Mouse (Mus musculus) yolk sac, embryonic 10.5 days (tissue): ENCODE measurements around the gene Glis1.

Experiments
- DNase-seq: peaks from one replicate; pipeline ENCODE4 v3.0.0-alpha.2; 2017; ENCODE audit warnings: low spot score

Gene Glis1

DNA sequence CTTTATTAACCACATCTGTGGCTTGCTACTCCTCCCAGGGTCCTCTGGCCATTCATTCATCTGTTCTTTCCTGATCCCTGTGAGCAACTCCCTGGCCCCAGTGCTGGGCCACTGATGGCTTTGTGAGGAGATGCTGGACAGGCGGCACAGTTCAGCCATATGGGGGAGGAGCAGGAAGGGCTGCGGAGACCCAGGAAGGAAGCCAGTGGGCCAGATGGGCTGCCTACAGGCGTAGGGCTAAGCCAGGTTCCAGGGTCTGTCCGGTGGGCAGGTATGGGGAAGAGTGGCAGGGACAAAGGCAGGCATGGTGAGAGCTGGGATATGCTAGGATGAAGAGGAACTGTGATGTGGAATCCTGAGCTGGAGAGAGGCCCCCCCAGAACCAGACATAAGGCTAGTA, 193.8 kb downstream of the Glis1 start:
- DNase-seq: no peak

DNA sequence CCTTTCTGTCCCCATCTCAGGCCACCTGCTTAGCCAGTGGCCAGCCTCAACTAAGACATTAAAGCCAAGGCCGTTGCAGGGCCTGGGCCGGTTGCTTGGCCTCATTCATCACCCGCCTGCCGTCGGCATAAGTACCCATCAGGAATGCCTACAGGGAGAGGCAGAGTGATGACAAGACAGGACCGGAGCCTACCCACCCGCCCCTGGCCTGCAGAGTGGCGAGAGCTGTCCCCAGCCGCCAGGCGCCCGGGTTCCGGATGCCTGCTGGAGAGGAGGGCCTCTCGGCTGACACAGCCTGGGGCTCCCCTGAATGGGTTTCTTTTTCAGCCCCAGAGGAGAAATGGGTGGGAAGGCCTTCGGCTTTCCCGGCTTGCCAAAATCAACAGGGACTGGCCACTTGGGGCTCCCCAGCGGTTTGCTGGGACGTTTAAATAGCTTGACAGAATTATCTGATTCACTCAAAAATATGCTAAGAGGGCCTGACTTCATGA, 194.6 kb downstream of the Glis1 start:
- DNase-seq: no peak

DNA sequence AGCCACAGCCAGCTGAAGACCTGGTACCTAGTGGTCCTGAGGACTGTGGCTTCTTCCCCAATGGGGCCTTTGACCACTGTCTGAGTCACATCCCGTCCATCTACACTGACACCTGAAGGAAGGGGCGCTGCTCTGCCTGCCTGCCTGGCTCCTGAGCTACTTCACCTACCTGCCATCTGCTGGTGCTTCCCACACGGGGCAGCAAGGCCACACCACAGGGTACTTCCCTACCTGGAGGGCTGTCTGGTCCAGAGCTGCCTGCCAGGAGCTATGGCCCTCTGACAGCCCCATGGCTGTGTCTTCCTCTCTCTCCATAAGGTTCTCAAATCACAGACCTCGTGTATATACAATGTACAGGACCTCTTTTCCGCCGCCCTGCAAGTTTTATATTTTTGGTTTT, 200.2 kb downstream of the Glis1 start:
- no peak for DNase-seq

DNA sequence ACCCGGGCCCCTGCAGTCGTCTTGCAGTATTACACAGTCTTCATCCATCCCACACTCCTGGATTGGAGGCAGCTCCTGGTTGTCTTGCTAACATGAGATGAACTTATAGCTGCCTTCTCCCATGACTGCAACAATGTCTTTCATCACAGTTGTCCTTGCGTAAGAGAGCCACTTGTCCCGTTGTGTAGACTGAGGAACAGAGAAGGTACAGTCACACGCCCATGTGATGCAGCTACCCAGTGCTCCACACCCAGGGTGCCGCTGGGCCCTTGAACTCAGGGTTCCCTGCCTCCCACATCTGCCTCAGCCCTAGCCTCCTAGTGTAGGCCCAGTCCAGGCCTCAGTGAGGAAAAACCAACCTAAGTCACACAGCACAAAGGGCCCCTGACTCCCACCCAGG, 201.7 kb downstream of the Glis1 start:
- no peak for DNase-seq

DNA sequence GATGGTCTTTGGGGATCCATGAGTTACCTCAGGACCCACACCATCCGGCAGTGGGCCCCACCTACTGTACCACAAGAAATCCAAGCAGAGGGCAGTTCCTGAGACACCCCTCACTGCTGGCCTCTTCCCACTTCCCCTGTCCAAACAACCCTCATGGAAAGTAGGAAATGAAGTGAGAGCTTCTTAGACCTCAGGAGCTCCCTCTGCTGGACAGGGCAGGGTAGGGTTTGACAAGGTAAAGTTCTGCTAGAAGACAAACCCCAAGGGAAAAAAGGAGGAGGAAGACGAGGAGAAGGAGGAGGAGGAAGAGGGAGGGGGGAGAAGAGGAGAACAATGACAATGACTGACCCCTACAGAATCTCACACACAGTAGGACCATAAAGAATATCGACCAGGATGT, 203.3 kb downstream of the Glis1 start:
- DNase-seq: no peak

DNA sequence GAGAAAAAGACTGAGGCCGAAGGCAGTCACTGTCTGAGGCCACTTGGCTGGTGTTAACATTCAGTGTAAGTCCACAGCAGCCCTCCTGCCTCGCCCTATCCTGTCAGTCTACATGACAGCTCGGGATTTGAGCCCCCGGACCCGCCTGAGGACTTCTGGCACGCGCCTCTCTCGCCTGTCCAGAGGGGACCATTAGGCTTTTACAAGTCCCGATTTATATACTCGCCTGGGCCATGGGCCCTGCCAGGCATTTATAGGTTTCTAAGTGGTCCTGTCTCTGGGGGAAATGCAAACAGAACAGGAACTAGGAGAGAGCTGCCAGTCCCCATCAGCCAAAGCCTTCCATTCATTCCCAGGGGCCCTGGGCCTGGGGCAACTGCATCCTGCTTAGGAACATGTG, 203.9 kb downstream of the Glis1 start:
- no peak for DNase-seq

DNA sequence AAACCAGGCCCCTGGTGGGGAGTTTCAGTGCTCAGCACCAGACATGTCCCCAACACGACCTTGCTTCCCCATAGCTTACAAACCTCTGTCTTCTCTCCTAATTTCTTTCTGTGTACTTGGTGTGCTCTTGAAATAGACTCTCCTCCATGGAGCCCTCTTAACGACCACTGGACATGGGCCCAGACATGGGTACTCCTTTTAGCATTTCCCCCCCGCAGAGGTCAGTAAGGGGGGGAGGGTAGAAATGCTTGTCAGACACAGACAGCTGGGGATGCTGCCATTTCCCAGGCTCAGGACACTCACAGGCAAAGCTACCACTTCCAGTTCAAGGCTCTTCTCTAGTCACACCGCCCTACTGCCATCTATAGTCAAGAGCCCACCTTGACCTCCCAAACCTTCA, 207.2 kb downstream of the Glis1 start:
- no peak for DNase-seq

DNA sequence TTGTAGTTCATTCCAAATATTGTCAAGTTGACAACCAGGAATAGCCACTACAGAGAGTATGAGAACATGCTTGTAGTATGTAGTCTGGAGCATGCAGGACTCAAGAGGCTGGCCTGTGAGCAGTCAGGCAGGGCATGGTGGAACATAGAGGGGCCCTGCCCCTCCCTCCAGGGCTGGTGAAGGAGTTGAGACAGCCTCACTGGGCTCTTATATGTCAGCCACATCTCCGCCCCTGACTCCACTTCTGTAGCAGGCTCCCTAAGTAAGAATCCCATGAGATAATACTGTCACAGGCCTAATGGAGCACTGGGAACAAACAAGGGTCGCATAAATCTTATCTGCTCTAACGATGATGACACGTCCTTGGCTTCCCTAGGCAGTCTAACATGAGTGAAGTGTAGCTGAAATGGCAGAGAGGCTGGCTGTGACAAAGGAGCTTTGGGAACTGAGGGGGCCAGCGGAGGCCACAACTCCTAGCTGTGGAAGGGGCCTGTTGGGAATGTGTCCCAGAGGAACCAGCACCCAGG, 214.6 kb downstream of the Glis1 start:
- no peak for DNase-seq

DNA sequence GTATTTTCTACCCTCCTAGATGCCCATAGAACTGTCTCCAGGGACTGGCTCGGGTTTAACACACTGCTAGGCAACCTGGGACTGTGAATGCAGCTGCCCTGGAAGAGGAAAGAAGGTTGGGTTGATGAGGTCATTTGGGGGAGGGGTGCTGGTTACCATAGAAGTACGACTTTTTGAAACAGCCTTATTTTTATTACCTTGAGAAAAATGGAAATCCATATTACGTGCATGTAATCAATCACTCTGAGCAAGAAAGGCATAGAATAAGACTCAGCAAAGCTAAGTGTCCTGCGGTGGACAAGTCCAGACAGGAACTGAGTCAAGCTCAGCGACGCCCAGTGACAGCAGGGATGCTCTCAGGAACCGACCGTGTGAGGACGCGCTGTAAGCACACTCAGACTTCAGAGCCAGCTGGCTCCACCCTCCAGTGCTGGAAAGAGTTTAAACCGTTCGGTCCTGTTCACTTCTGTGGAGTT, 216.7 kb downstream of the Glis1 start:
- DNase-seq: no peak

DNA sequence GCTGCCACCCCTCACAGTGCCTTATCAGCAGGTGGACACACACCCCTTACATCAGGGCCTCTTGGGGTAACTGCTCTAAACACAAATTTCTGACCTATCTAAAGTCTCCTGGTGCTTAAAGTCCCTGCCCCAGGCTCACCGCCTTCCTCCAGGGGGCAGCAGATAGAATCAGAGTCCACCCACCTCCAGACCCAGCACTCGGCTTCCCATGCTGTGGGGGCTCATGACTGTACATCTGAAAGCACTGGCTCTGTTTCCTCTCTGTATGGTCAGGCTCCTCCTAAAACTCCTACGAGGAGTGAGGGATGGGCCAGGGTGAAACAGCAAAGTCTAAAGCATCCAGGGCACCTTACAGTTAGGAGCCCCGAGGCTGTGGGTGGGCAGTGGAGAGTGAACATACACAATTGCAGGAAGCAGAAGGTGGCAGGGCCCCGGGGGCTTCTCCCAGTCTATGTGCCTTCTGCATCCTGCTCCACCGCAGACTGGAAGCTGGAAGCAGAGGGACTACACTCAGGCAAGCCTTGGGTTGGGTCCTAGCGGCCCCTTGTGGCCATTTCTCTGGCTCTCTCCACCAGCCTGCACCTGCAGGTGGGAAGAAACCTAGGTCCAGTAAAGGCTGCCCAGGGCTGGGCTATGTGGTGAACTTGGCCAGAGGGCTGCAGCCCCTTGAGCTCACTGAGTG, 218.3 kb downstream of the Glis1 start:
- DNase-seq: peak; percentile 64

DNA sequence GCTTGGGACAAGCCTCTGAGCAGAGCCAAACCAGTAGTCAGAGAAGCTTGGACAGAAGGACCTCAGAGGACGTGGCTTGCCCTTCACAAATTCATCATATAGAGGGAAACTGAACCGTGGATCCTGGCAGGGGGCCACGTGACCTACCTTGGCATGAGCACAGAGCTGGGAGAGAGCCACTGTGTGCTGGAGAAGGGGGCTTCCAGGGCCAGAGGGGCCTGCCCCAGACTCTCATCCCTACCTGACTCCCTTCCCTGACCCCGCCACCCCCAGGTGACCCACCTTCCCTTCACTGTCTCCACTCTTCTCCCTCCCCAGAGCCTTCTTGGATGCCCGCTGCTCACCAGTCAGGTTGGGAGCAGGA, 218.9 kb downstream of the Glis1 start:
- no peak for DNase-seq

DNA sequence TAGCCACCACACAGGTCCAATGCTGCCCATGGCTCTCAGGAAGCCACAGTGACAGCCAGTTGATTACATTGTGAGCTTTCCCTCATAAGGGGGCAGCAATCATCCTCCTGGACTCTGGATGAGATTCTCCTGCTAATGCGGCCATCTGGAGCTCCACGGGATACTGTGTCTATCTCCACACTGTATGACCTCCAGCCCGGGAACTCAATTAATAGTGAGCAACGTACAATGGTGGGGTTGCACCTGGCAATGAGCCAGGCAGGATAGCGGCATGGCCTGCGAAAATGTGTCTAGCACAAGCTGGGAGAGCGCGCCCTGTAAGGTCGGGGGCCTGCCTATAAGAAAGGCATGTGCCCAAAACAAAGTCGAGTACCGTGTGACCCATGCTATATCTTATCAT, 226.3 kb downstream of the Glis1 start:
- no peak for DNase-seq

DNA sequence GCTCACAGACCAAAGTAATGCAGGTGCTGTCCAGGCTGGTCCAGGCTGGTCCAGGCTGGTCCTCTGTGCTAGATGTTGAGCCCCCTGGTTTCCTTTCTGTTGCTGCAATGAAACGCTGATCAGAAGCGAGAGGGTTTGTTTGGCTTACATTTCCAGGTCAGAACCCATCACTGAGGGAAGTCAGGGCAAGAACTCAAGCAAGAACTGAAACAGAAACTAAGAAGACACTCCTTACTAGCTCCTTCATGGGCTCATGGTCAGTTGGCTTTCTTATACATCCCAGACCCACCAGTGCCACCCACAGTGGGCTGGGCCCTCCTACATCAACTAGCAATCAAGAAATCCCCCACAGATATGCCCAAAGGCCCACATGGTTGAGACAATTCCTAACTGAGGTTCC, 234.1 kb downstream of the Glis1 start:
- DNase-seq: no peak

DNA sequence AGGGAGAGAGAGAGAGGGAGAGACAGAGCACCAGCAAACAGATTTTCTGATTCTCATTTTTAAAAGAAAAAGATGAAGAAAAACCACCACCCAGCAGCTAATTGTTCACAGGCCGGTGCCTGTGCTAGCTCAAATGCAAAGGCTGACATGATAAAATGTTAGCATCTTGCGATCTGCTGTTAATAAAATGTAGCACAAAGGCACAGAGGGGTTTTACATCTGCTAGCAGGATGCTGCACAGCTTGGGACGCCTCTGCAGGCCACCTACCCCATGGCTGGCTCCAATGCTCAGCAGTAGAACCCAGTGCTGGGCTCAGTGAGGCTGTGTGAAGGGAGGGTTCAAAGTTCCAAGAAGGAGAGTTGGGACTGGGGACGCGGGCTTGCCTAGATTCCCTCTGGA, 236.3 kb downstream of the Glis1 start:
- no peak for DNase-seq

DNA sequence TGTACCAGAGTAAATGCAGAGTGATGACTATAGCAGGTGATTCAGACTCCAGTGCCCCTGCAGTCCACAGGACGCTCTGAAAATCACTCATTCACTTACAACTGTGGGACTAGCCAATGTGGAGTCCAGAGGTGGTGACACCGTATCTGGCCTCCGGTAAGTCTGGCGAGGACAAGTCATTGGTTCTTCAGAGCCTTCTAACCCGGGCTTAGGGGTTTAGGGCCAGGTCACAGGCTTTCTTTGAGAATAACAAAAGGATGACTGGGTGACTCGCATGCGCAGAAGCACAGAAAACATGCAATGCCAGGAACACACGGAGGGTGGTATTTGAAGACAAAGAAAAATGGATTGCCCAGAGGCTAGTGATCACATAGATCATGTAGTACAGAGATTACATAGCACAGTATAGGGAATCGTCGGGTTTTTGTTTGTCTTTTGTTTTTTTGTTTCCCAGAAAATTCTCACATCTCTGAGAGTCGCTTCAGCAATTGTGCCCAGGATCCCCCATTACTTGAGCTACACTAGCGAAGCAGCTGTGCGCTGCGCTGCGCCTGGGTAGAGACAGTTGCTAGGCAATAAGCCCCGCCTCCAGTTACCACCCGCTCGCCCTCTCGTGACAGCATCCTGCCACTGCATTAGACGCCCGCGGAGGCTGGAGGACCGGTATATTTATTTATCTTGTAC, 239.4 kb downstream of the Glis1 start:
- DNase-seq: peak; percentile 50

DNA sequence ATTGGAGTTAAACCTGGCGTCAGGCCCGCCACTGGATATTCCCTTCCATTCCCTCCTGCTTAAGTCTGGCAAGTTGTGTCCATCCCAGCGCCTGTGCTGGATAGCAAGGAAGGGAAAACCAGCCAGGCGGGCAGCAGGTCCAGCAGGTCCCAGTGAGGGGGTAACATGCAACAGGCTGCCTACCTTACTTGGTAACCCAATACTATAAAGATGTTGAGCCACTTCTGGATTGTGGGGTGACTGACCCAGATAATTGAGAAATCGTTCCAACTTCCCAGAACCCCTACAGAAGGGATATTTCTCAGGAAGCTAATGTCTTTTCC, 239.9 kb downstream of the Glis1 start:
- DNase-seq: no peak

DNA sequence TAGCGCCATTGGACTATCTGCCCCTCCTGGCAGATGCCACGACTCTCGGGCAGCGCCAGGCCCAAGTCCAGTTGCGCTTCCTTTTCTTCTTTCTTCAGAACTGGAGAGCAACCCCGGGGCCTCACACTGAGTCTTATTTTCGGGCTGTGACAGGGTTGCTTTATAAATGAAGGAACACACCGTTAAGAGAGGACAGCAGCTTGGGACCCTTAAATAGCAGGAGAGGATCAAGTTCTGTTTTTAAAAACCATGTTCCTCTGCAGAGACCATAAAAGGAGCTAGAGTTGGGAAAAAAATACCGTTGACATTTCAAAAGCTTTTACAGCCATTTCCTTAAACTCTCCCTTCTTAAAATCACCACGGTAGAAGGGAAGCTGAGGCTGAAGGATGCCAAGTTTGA, 241.3 kb downstream of the Glis1 start:
- no peak for DNase-seq

DNA sequence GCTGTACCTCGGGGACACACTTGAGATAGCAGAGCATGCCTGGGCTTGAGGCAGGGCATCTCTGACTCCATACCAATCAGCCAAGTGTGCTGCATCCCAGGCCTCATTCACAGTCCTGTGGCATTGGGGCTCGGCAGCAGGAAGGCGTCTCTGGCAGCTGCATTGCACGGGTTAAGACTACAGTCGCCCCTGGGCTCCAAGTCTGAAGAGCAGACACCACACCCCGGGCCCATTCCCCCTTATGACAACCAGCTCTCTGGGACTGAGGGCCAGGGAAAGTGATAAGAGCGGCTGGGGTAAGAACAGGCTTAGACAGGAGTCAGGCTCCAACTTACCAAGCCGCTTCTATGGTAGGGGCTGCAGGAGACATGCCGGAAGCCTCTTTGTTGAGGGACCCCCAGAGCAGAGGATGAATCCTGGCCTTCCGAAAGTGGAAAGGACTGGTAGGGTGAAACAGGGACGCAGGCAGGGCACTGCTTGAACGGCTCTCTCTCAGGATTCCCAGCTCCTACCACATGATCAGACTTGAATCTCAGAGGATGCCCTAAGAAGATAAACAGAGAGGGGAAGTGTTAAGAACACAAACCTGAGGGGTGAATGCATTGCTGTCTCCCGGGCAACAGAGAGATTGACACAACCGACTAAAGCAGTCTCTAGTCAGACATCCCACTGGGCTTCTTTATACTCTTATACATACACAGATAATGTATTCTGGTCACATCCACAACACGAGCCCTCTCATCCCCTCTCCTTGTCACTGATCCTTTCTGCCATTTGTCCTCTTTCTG, 246.1 kb downstream of the Glis1 start:
- DNase-seq: no peak

DNA sequence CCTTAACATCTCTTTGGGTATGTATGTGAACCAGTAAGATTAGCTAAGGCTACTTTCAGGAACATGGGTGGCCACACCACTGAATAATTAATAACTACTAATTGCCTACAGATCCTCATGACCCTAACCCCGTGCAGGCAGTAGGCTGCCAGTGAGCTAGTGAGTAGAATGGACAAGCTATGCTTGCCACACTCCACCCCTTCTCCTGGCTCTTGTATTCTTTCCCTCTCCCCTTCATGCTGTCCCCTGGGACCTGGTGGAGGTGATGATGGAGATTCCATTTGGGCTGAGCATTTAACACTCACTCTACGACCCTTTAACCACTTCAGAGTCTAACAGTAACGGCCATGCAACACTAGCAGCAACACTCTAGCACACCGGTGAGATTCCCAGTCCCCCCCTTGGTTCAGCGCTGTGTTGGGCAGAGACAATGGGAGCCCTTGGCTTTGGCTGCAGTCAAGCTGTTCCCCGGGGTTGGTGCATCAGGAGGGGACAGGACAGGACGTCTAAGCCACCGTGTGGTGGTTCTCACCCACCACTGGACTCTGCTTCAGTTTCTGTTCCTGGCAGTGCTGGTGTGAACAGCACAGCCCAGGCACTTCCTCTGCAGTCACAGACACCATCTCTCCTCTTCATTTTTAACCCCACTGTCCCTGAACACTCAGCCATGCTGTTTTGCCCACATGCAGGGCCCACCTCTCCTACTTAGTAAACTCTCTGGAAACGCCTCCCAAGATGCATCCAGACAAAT, 246.9 kb downstream of the Glis1 start:
- DNase-seq: no peak

DNA sequence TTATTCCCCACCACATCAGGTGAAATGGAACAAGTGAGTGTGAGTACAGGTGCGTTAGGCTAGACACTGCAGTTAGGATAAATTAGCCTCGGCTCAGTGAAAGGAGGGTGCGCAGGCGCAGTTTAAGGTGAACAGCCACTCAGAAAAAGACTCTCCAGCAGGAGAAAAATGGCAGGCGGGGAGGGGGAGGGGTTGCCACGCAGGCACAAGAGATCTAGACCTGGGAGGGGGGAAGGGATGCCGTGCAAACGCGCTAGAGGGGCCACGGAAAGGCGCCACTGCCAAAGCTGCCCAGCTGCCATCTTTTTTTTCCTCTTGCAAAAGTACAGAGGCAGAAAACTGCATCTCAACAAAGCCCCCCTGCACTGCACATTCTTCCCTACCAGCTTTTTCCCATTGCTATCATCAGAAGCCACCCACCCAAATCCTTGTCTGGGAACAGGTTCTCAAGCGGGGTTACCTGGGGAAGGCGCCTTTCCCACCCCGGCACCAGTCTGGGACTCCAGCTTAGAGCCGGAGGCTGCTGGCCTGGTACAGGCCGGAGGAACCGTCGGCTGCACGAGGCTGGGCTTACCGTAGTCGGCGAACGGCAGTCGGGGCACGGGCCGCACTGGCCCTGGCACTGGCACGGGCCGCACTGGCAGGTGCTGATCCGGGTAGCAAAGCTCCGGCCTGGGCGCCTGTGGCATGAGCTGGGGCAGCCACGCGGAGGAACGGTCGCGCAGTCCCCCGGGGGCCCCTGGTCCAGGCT, 248.8 kb downstream of the Glis1 start:
- DNase-seq: no peak

DNA sequence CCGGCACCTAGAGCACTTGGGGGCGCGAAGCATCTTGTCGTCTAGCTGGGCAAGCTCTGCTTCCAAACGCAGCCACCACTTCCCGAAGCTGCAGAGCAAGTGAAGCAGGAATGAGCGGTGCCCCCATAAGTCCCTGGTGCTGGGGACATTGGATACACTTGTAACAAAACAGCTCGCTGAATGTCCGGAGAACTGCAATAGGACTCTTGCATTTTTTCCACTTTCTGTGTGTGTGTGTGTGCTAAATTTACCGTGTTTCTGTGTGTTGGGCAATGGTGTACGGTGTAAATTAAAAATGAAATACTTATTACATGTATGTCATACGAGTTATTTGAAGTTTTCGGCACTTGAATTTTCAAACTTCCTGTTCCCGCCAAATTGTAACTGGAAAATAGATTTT, 249.7 kb downstream of the Glis1 start, which contains the start of gene Dmrtb1:
Gene Dmrtb1, minus strand, starts transcription at position 101 of the 400 bp plus-strand sequence.
- DNase-seq: no peak
